Mouse (Mus musculus) spleen, postnatal 36 days (tissue): ENCODE measurements at regions not wholly inside any gene's neighbourhood (a gene's known extent, or its start where the extent isn't known, plus 50 kb on each side); places are given as distances from the start of the nearest gene placed in this dataset.
A peak's percentile ranks its signal among the peaks of the same experiment; 100 is the strongest.

ENCODE experiments used
- DNase-seq, 2 experiments: peaks; one replicate each; pipeline ENCODE4 v3.0.0; 2022; ENCODE audit warnings: low spot score in 2 of 2, mixed read lengths in 1 of 2

GRCm38 (mm10) chr4:62808553-62808950 is 156.8 kb upstream of the Zfp618 start:
- DNase-seq = no peak

- no peak for DNase-seq
Measured at GRCm38 (mm10) chr4:62809048-62809447, 156.3 kb upstream of the Zfp618 start.

- DNase-seq = no peak
Measured at GRCm38 (mm10) chr4:62819889-62820288, 145.5 kb upstream of the Zfp618 start.

GRCm38 (mm10) chr4:62821288-62821687 is 144.1 kb upstream of the Zfp618 start:
- DNase-seq = no peak

- peak; percentile 6 to 34 for DNase-seq
Measured at GRCm38 (mm10) chr4:62822568-62822967, 142.8 kb upstream of the Zfp618 start.

GRCm38 (mm10) chr4:62823082-62823481 is 142.3 kb upstream of the Zfp618 start:
- no peak for DNase-seq

GRCm38 (mm10) chr4:62823555-62824250 is 141.7 kb upstream of the Zfp618 start:
- no peak for DNase-seq

- no peak for DNase-seq
Measured at GRCm38 (mm10) chr4:62824581-62824980, 140.8 kb upstream of the Zfp618 start.

- DNase-seq = no peak
Measured at GRCm38 (mm10) chr4:62825256-62825655, 140.1 kb upstream of the Zfp618 start.

- DNase-seq = no peak
Measured at GRCm38 (mm10) chr4:62828963-62829362, 136.4 kb upstream of the Zfp618 start.

GRCm38 (mm10) chr4:62833944-62834343 is 131.4 kb upstream of the Zfp618 start:
- no peak for DNase-seq

GRCm38 (mm10) chr4:62836875-62837274 is 128.5 kb upstream of the Zfp618 start:
- DNase-seq = no peak

GRCm38 (mm10) chr4:62850526-62850925 is 114.8 kb upstream of the Zfp618 start:
- no peak for DNase-seq

- DNase-seq = no peak
Measured at GRCm38 (mm10) chr4:62853335-62853734, 112.0 kb upstream of the Zfp618 start.

GRCm38 (mm10) chr4:62856406-62856805 is 109.0 kb upstream of the Zfp618 start:
- no peak for DNase-seq

- DNase-seq = no peak
Measured at GRCm38 (mm10) chr4:62862756-62863155, 102.6 kb upstream of the Zfp618 start.

- DNase-seq = no peak
Measured at GRCm38 (mm10) chr4:62870391-62870983, 94.9 kb upstream of the Zfp618 start.

- no peak for DNase-seq
Measured at GRCm38 (mm10) chr4:62872562-62872961, 92.8 kb upstream of the Zfp618 start.

GRCm38 (mm10) chr4:62873986-62874385 is 91.4 kb upstream of the Zfp618 start:
- no peak for DNase-seq

- no peak for DNase-seq
Measured at GRCm38 (mm10) chr4:62878063-62878462, 87.3 kb upstream of the Zfp618 start.

- no peak for DNase-seq
Measured at GRCm38 (mm10) chr4:62878927-62879326, 86.4 kb upstream of the Zfp618 start.

- no peak for DNase-seq
Measured at GRCm38 (mm10) chr4:62881824-62882223, 83.5 kb upstream of the Zfp618 start.

GRCm38 (mm10) chr4:62882276-62882675 is 83.1 kb upstream of the Zfp618 start:
- no peak for DNase-seq

- no peak for DNase-seq
Measured at GRCm38 (mm10) chr4:62888736-62889135, 76.6 kb upstream of the Zfp618 start.
